Comparison of ENCODE assay signal across 7 mouse cellular contexts in the genomic region with DNA sequence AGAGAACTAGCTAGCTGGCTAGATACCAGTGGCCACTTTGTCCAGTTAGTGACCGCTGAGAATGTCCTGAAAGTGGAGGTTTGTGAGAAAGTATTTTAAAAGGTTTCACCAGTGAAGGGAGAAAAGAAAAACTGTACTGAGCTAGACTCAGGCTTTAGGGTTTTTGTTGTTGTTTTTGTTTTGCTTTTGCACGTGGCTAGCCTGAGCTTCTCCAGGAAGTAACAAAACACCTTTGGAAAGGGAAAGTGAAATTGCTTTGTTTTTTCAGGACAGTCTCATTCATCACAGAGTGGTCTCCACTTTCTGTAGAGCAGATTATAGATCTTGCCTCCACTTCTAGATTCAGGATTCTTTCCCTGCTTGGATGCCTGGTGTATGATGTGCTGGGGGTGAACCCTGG. TPM values are rescaled to one million over a fixed set of nuclear protein-coding genes. Genes with fewer than 3 reads are reported as not detected.
DNase-seq lines count a peak whose midpoint lies in the region; ATAC-seq and TF ChIP-seq lines count a peak whose summit lies in the region.

No protein-coding gene starts in this region.

- H3K27ac ChIP-seq in midbrain, embryonic 11.5 days (ENCODE audit: low read depth, low read length), result no peak overlapping the region
- H3K27ac ChIP-seq in midbrain, postnatal 0 days (ENCODE audit: low read depth, low read length), result no peak overlapping the region
- no peak overlapping the region for H3K27ac ChIP-seq in forebrain, embryonic 12.5 days
- H3K27ac ChIP-seq in limb, embryonic 14.5 days (replicated peaks; ENCODE audit: low read depth, low read length), result no peak overlapping the region
- H3K27ac ChIP-seq in stomach, embryonic 16.5 days (ENCODE audit: low read length), result no peak overlapping the region

- 33% methylated on average over 2 of the region's 2 CpGs for WGBS in midbrain, embryonic 11.5 days
- 35% methylated on average over 2 of the region's 2 CpGs for WGBS in midbrain, postnatal 0 days
- WGBS in forebrain, embryonic 12.5 days, result 22% methylated on average over 2 of the region's 2 CpGs
- whole genome bisulfite sequencing in limb, embryonic 14.5 days, result 31% methylated on average over 2 of the region's 2 CpGs
- 39% methylated on average over 2 of the region's 2 CpGs for WGBS in stomach, embryonic 16.5 days

- no peak for ATAC-seq in midbrain, embryonic 11.5 days (ENCODE audit: low FRiP score)
- ATAC-seq in midbrain, postnatal 0 days (ENCODE audit: low FRiP score), result no peak
- ATAC-seq in forebrain, embryonic 12.5 days (ENCODE audit: low FRiP score), result no peak
- ATAC-seq in limb, embryonic 14.5 days (ENCODE audit: low FRiP score, low read depth), result no peak
- no peak for ATAC-seq in stomach, embryonic 16.5 days (ENCODE audit: insufficient read depth, low FRiP score)

- TF ChIP-seq CTCF in midbrain, postnatal 0 days (IDR thresholded peaks at IDR 0.05), result no peak

- H3K9ac ChIP-seq in midbrain, embryonic 11.5 days (ENCODE audit: low read length), result peak overlapping the region; percentile 30
- no peak overlapping the region for H3K9ac ChIP-seq in midbrain, postnatal 0 days (replicated peaks; ENCODE audit: low read length, poor library complexity, severe bottlenecking)
- H3K9ac ChIP-seq in forebrain, embryonic 12.5 days, result peak overlapping the region; percentile 29; the same call in 1 of the 2 replicates
- 0 out of 2 replicates have a peak overlapping the region, but pooled peaks have one; percentile 1 for H3K9ac ChIP-seq in limb, embryonic 14.5 days (ENCODE audit: low read depth, low read length, severe bottlenecking)
- H3K9ac ChIP-seq in stomach, embryonic 16.5 days (ENCODE audit: low read length), result peak overlapping the region; percentile 49

- no peaks in the 10 kb centered on the region for H3K27me3 ChIP-seq in midbrain, embryonic 11.5 days (ENCODE audit: control insufficient read depth, insufficient read depth, low read length)
- no peaks in the 10 kb centered on the region for H3K27me3 ChIP-seq in midbrain, postnatal 0 days (ENCODE audit: insufficient read depth, low read length)
- H3K27me3 ChIP-seq in forebrain, embryonic 12.5 days, result peaks cover 15% of the 10 kb centered on the region; the same call in 1 of the 2 replicates
- no peaks in the 10 kb centered on the region for H3K27me3 ChIP-seq in limb, embryonic 14.5 days (ENCODE audit: control insufficient read depth, insufficient read depth, low read length)
- no peaks in the 10 kb centered on the region for H3K27me3 ChIP-seq in stomach, embryonic 16.5 days (ENCODE audit: control insufficient read depth, insufficient read depth, low read length)

- DNase-seq in midbrain, embryonic 11.5 days (ENCODE audit: low spot score, missing footprints), result peak; percentile 86
- DNase-seq in midbrain, postnatal 0 days (ENCODE audit: low spot score), result no peak
- DNase-seq in limb, embryonic 14.5 days (ENCODE audit: low spot score), result no peak
- no peak for DNase-seq in frontal cortex, postnatal 36 days (ENCODE audit: low spot score in 2 of 2)
- DNase-seq in cerebellum, postnatal 10 days, result no peak

- peaks cover 7% of the 10 kb centered on the region for H3K4me1 ChIP-seq in midbrain, embryonic 11.5 days (ENCODE audit: control insufficient read depth, insufficient read depth, low read length)
- peaks cover 3% of the 10 kb centered on the region; the same call in 1 of the 2 replicates for H3K4me1 ChIP-seq in midbrain, postnatal 0 days (ENCODE audit: insufficient read depth, low read length)
- H3K4me1 ChIP-seq in forebrain, embryonic 12.5 days, result peaks cover 11% of the 10 kb centered on the region
- H3K4me1 ChIP-seq in limb, embryonic 14.5 days (ENCODE audit: control insufficient read depth, insufficient read depth, low read length), result peaks cover 3% of the 10 kb centered on the region; the same call in 1 of the 2 replicates
- H3K4me1 ChIP-seq in stomach, embryonic 16.5 days (ENCODE audit: control insufficient read depth, insufficient read depth, low read length), result peaks cover 4% of the 10 kb centered on the region; the same call in 1 of the 2 replicates

- H3K4me2 ChIP-seq in midbrain, embryonic 11.5 days, result peak overlapping the region; percentile 91
- H3K4me2 ChIP-seq in midbrain, postnatal 0 days (ENCODE audit: low read depth, low read length, poor library complexity, severe bottlenecking), result no peak overlapping the region
- peak overlapping the region; percentile 94 for H3K4me2 ChIP-seq in forebrain, embryonic 12.5 days
- peak overlapping the region; percentile 87 for H3K4me2 ChIP-seq in limb, embryonic 14.5 days (replicated peaks; ENCODE audit: low read depth, low read length, severe bottlenecking)
- H3K4me2 ChIP-seq in stomach, embryonic 16.5 days (ENCODE audit: low read depth, low read length), result peak overlapping the region; percentile 94

- H3K36me3 ChIP-seq in midbrain, embryonic 11.5 days (ENCODE audit: control insufficient read depth, insufficient read depth, low read length), result no peaks in the 10 kb centered on the region
- no peaks in the 10 kb centered on the region for H3K36me3 ChIP-seq in midbrain, postnatal 0 days (ENCODE audit: insufficient read depth, low read length)
- no peaks in the 10 kb centered on the region for H3K36me3 ChIP-seq in forebrain, embryonic 12.5 days (replicated peaks)
- no peaks in the 10 kb centered on the region for H3K36me3 ChIP-seq in limb, embryonic 14.5 days (ENCODE audit: control insufficient read depth, insufficient read depth, low read length)
- H3K36me3 ChIP-seq in stomach, embryonic 16.5 days (ENCODE audit: control insufficient read depth, insufficient read depth, low read length), result no peaks in the 10 kb centered on the region

- H3K4me3 ChIP-seq in midbrain, embryonic 11.5 days (ENCODE audit: low read depth, low read length), result peak overlapping the region; percentile 82; the same call in 1 of the 2 replicates
- no peak overlapping the region for H3K4me3 ChIP-seq in midbrain, postnatal 0 days (ENCODE audit: low read depth, low read length)
- H3K4me3 ChIP-seq in forebrain, embryonic 12.5 days (replicated peaks), result peak overlapping the region; percentile 81
- H3K4me3 ChIP-seq in limb, embryonic 14.5 days (replicated peaks; ENCODE audit: low read length), result peak overlapping the region; percentile 80
- peak overlapping the region; percentile 88 for H3K4me3 ChIP-seq in stomach, embryonic 16.5 days (replicated peaks; ENCODE audit: low read length)

- TF ChIP-seq POLR2A in limb, embryonic 14.5 days (IDR thresholded peaks at IDR 0.05; ENCODE audit: borderline replicate concordance, extremely low read depth, insufficient read depth, insufficient read length), result no peak

- H3K9me3 ChIP-seq in midbrain, embryonic 11.5 days (ENCODE audit: control insufficient read depth, low read length), result no peaks in the 10 kb centered on the region
- H3K9me3 ChIP-seq in midbrain, postnatal 0 days (ENCODE audit: low read length), result no peaks in the 10 kb centered on the region
- H3K9me3 ChIP-seq in forebrain, embryonic 12.5 days, result no peaks in the 10 kb centered on the region
- no peaks in the 10 kb centered on the region for H3K9me3 ChIP-seq in limb, embryonic 14.5 days (ENCODE audit: control insufficient read depth, low read length)
- H3K9me3 ChIP-seq in stomach, embryonic 16.5 days (replicated peaks; ENCODE audit: control insufficient read depth, low read length), result no peaks in the 10 kb centered on the region

RNA-seq across cellular contexts. Expression of a gene that starts 40.8 kb away (rescaled TPM):
- polyA plus RNA-seq in midbrain, embryonic 11.5 days (2014; fragmentation: Nextera tagmentation; extraction: Ambion mirVana), result 41.2 and 45.2 TPM in 2 replicates
- total RNA-seq in midbrain, postnatal 0 days (2014; rRNA removed), result 1.3 and 2.5 TPM in 2 replicates
- polyA plus RNA-seq in midbrain, postnatal 0 days (2015; fragmentation: Nextera tagmentation; extraction: Ambion mirVana), result 1.8 and 2.2 TPM in 2 replicates
- 37.6 and 41.6 TPM in 2 replicates for polyA plus RNA-seq in forebrain, embryonic 12.5 days (2016; fragmentation: Nextera tagmentation; extraction: Ambion mirVana)
- 16.3 and 24.0 TPM in 2 replicates for polyA plus RNA-seq in limb, embryonic 14.5 days (2012; rRNA removed)
- polyA plus RNA-seq in limb, embryonic 14.5 days (2014; fragmentation: Nextera tagmentation; extraction: Ambion mirVana), result 35.9 and 37.7 TPM in 2 replicates
- polyA plus RNA-seq in stomach, embryonic 16.5 days (2015; fragmentation: Nextera tagmentation; extraction: Ambion mirVana), result 41.1 and 41.6 TPM in 2 replicates
